Mouse (Mus musculus) hindbrain, embryonic 14.5 days (tissue): Measurements from ENCODE around the gene Chsy1. TPM values are rescaled to one million over a fixed set of nuclear protein-coding genes. Genes with fewer than 3 reads are reported as not detected.
"Not testable (repeated sequence)": the region's sequence is repeated elsewhere in the genome, so short reads cannot be mapped to it uniquely, and the experiment has no call there.

ENCODE experiments used
- ATAC-seq: fragments of 200-750 bp; cut with Nextera tagmentation; 2 replicates; pipeline ENCODE4 v1.8.0; 2017; ENCODE audit warnings: moderate number of reproducible peaks, mild to moderate bottlenecking, moderate TSS enrichment, moderate library complexity; ENCODE audit not compliant: low FRiP score
- DNase-seq: peaks from one replicate; pipeline ENCODE4 v3.0.0-alpha.2; 2015; ENCODE audit warnings: low spot score
- H3K27ac ChIP-seq: fragments of 300-500 bp; sonication (generic); 2 replicates; pipeline ENCODE4 v1.5.1; 2014; ENCODE audit warnings: mild to moderate bottlenecking, moderate library complexity
- H3K27me3 ChIP-seq: fragments of 300-500 bp; sonication (generic); 2 replicates; pipeline ENCODE4 v1.6.1; 2014; ENCODE audit warnings: mild to moderate bottlenecking, low read length, mixed read lengths; ENCODE audit not compliant: control insufficient read depth, insufficient read depth
- H3K36me3 ChIP-seq: fragments of 300-500 bp; sonication (generic); replicated peaks from 2 replicates; pipeline ENCODE4 v1.6.1; 2014; ENCODE audit not compliant: control insufficient read depth, insufficient read depth
- H3K4me1 ChIP-seq: fragments of 300-500 bp; sonication (generic); replicated peaks from 2 replicates; pipeline ENCODE4 v1.6.1; 2014; ENCODE audit warnings: antibody characterized with exemption, low read length, mixed read lengths; ENCODE audit not compliant: control insufficient read depth, insufficient read depth
- H3K4me2 ChIP-seq: fragments of 300-500 bp; sonication (generic); replicated peaks from 2 replicates; pipeline ENCODE4 v1.6.1; 2014; ENCODE audit warnings: mild to moderate bottlenecking, moderate library complexity
- H3K4me3 ChIP-seq: fragments of 300-500 bp; sonication (generic); replicated peaks from 2 replicates; pipeline ENCODE4 v1.5.1; 2014; ENCODE audit warnings: mild to moderate bottlenecking, low read length
- H3K9ac ChIP-seq: fragments of 300-500 bp; sonication (generic); 2 replicates; pipeline ENCODE4 v1.6.1; 2014
- H3K9me3 ChIP-seq: fragments of 300-500 bp; sonication (generic); 2 replicates; pipeline ENCODE4 v1.6.1; 2016; ENCODE audit warnings: low read length; ENCODE audit not compliant: control insufficient read depth
- WGBS: fragments of 180-500 bp; shearing (Covaris S2); extraction: QIAGEN DNeasy Blood & Tissue Kit; methylation state at CpG from one replicate; pipeline ENCODE4 v1.1.7; 2014; 5-methylcytosine and 5-hydroxymethylcytosine counted together
- polyA plus RNA-seq: library from polyadenylated mRNA; unstranded; fragments of >200 nt; fragmentation: Nextera tagmentation; extraction: Ambion mirVana; gene quantifications from 2 replicates; pipeline ENCODE4 v1.2.1, GENCODE M21; 2014

Gene Chsy1
- polyA plus RNA-seq, 1 experiment from 2014 or later: 17.2 TPM

- no peaks in the 10 kb centered on the region for H3K4me1 ChIP-seq
- no peak overlapping the region for H3K27ac ChIP-seq
- H3K9ac ChIP-seq: no peak overlapping the region
- no peak overlapping the region for H3K4me2 ChIP-seq
- no peaks in the 10 kb centered on the region for H3K36me3 ChIP-seq
- DNase-seq (no peak), ATAC-seq (no peak)
- WGBS: 79% methylated on average over 8 of the region's 8 CpGs
- H3K27me3 ChIP-seq: no peaks in the 10 kb centered on the region
- H3K4me3 ChIP-seq: no peak overlapping the region
- no peaks in the 10 kb centered on the region for H3K9me3 ChIP-seq
Measured at GRCm38 (mm10) chr7:66183404-66183803, 74.1 kb downstream of the Chsy1 start.

GRCm38 (mm10) chr7:66184026-66184425 lies 74.7 kb downstream of the Chsy1 start:
- no peak for DNase-seq
- Histone ChIP-seq H3K4me2 (no peak overlapping the region), H3K9ac (no peak overlapping the region), H3K4me1 (no peaks in the 10 kb centered on the region), H3K27ac (no peak overlapping the region), H3K9me3 (no peaks in the 10 kb centered on the region), H3K4me3 (no peak overlapping the region), H3K27me3 (no peaks in the 10 kb centered on the region), H3K36me3 (no peaks in the 10 kb centered on the region)
- 84% methylated on average over 4 of the region's 4 CpGs for WGBS
- ATAC-seq: no peak

- no peaks in the 10 kb centered on the region for H3K36me3 ChIP-seq
- H3K4me3 ChIP-seq: no peak overlapping the region
- no peak overlapping the region for H3K27ac ChIP-seq
- ATAC-seq (no peak), DNase-seq (no peak)
- H3K27me3 ChIP-seq: no peaks in the 10 kb centered on the region
- no peak overlapping the region for H3K4me2 ChIP-seq
- 92% methylated on average over 5 of the region's 5 CpGs for WGBS
- no peaks in the 10 kb centered on the region for H3K9me3 ChIP-seq
- H3K4me1 ChIP-seq: no peaks in the 10 kb centered on the region
- no peak overlapping the region for H3K9ac ChIP-seq
Measured at GRCm38 (mm10) chr7:66185370-66185769, 76.1 kb downstream of the Chsy1 start.

GRCm38 (mm10) chr7:66187581-66188231 lies 78.4 kb downstream of the Chsy1 start:
- ATAC-seq (no peak), DNase-seq (no peak)
- Histone ChIP-seq H3K4me1 (no peaks in the 10 kb centered on the region), H3K4me2 (no peak overlapping the region), H3K4me3 (no peak overlapping the region), H3K36me3 (no peaks in the 10 kb centered on the region), H3K27ac (no peak overlapping the region), H3K27me3 (no peaks in the 10 kb centered on the region), H3K9ac (no peak overlapping the region), H3K9me3 (no peaks in the 10 kb centered on the region)
- WGBS: 85% methylated on average over 4 of the region's 4 CpGs

- H3K9ac ChIP-seq, H3K9me3 ChIP-seq, ATAC-seq, H3K4me2 ChIP-seq, H3K4me3 ChIP-seq, H3K27ac ChIP-seq, H3K36me3 ChIP-seq, H3K27me3 ChIP-seq, DNase-seq, H3K4me1 ChIP-seq: not testable (repeated sequence)
- WGBS: 91% methylated on average over 10 of the region's 10 CpGs
Measured at GRCm38 (mm10) chr7:66190385-66190784, 81.1 kb downstream of the Chsy1 start.

GRCm38 (mm10) chr7:66194511-66194910 lies 85.2 kb downstream of the Chsy1 start:
- WGBS: 91% methylated on average over 3 of the region's 3 CpGs
- H3K36me3 ChIP-seq: no peaks in the 10 kb centered on the region
- H3K9ac ChIP-seq: no peak overlapping the region
- no peak overlapping the region for H3K4me2 ChIP-seq
- DNase-seq (no peak), ATAC-seq (no peak)
- no peaks in the 10 kb centered on the region for H3K4me1 ChIP-seq
- H3K27ac ChIP-seq: no peak overlapping the region
- no peaks in the 10 kb centered on the region for H3K27me3 ChIP-seq
- H3K4me3 ChIP-seq: no peak overlapping the region
- H3K9me3 ChIP-seq: no peaks in the 10 kb centered on the region

- no peak overlapping the region for H3K4me3 ChIP-seq
- no peak overlapping the region for H3K4me2 ChIP-seq
- H3K9ac ChIP-seq: no peak overlapping the region
- 84% methylated on average over 1 of the region's 1 CpGs for WGBS
- no peak overlapping the region for H3K27ac ChIP-seq
- H3K9me3 ChIP-seq: no peaks in the 10 kb centered on the region
- H3K4me1 ChIP-seq: peaks cover 2% of the 10 kb centered on the region; the same call in 1 of the 2 replicates
- ATAC-seq (no peak), DNase-seq (no peak)
- H3K36me3 ChIP-seq: no peaks in the 10 kb centered on the region
- no peaks in the 10 kb centered on the region for H3K27me3 ChIP-seq
Measured at GRCm38 (mm10) chr7:66195881-66196280, 86.6 kb downstream of the Chsy1 start.

GRCm38 (mm10) chr7:66196609-66197445 lies 87.5 kb downstream of the Chsy1 start:
- Histone ChIP-seq H3K36me3 (no peaks in the 10 kb centered on the region), H3K4me2 (no peak overlapping the region), H3K4me3 (no peak overlapping the region), H3K9me3 (no peaks in the 10 kb centered on the region), H3K4me1 (peaks cover 6% of the 10 kb centered on the region; the same call in 1 of the 2 replicates), H3K27me3 (no peaks in the 10 kb centered on the region), H3K27ac (no peak overlapping the region), H3K9ac (no peak overlapping the region)
- 85% methylated on average over 11 of the region's 11 CpGs for WGBS
- DNase-seq (no peak), ATAC-seq (no peak)

GRCm38 (mm10) chr7:66198416-66198815 lies 89.1 kb downstream of the Chsy1 start:
- Histone ChIP-seq H3K9ac (no peak overlapping the region), H3K27ac (no peak overlapping the region), H3K4me3 (no peak overlapping the region), H3K9me3 (no peaks in the 10 kb centered on the region), H3K27me3 (no peaks in the 10 kb centered on the region), H3K4me1 (peaks cover 6% of the 10 kb centered on the region; the same call in 1 of the 2 replicates), H3K36me3 (no peaks in the 10 kb centered on the region), H3K4me2 (no peak overlapping the region)
- no peak for DNase-seq
- WGBS: 92% methylated on average over 10 of the region's 10 CpGs
- no peak for ATAC-seq
